Mouse (Mus musculus): ENCODE data around the gene Hat1.
"Not testable (repeated sequence)": the region's sequence is repeated elsewhere in the genome, so short reads cannot be mapped to it uniquely, and the experiment has no call there.

Gene Hat1

DNA sequence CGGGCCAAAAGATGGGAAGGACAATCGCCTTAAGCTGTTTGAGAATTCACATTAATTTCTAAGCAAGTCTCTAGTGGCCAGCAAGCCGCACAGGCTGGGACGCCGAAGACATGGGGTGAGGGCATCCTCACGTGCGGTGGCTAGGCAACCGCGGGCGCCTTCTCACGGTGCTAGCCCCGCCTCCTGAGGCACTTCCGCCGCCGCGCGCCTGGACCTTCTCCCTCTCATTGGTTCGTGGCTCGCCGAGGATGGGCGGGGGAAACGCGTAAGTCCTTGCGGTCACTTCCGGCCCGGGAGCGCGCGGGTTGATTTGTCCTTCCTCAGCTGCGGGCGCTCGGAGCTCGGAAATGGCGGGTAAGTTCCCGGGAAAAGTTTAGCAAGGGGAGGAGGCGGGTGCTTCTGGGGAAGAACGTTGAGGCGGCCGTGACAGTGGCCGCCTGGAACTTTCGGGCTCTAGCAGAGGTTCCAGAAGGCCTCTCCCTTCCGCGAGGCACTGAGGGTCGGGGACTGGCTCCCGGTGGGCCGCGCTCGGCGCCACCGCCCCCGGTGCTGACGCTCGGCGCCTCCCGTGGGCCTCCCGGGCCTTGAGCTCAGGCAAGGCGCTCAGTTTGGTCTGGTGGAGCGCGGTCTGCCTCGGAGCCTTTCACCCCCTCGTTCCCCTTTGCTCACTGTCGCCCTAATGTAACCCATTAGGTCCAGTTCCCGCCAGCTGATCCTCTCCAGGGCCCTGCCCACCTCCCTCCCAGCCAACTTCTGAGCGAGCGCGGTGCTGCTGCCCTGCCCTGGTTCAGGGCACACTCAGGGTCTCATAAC is at the start of gene Hat1:
Gene Hat1 (plus strand): TSS at position 8 of the 813 bp plus-strand sequence.
- DNase-seq (ENCODE audit: low spot score), result peak; percentile 84

DNA sequence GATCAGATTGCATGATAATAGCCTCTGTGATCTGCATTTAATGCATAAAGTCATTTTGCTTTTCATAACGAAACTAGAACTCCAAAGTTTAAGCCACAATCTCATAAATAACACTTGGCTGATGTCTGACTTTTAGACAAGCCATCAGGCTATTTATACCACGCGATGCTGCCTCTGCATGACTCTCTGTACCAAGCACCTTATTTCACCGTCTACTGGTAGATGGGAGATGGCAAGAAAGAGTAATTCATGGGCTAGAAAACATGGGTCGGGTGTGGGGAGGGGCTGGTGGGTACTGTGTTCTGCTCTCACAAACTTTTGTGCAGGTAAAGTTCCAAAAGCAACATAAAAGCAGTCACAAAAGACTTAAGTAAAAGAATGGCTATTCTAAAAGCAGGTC is 48.6 kb upstream of the Hat1 start:
- no peak for DNase-seq (ENCODE audit: low spot score)

DNA sequence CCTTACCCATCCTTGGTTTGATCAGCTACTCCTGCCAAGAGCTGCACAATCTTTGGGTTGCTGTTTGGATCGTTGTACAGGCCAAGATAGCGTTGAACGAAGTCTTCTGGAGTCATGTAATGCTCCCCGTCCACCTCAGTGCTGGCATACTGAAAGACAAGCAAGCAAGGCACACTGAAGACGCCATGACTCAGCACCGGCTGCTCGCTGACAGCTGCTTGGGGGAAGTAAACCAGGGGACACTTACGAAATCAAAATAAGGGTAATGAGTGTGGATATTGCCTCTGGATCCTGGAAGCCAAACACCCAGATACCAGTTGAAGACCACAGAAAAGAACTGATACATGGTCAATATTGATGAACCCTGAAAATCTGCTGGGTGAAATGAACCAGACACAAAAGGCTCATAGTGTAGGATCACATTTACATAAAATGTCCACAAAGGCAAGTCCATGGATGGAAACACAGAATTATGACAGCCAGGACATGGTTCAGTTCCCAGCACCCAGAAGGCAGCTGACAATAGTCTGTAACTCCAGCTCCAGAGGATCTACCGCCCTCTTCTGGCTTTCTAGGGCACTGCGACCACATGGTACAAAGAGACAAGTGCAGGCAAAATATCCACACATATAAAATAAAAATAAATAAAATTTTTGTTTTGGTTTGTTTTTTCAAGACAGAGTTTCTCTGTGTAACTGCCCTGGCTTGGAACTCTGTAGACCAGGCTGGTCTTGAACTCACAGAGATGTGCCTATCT is 44.7 kb upstream of the Hat1 start:
- no peak for DNase-seq (ENCODE audit: low spot score)

DNA sequence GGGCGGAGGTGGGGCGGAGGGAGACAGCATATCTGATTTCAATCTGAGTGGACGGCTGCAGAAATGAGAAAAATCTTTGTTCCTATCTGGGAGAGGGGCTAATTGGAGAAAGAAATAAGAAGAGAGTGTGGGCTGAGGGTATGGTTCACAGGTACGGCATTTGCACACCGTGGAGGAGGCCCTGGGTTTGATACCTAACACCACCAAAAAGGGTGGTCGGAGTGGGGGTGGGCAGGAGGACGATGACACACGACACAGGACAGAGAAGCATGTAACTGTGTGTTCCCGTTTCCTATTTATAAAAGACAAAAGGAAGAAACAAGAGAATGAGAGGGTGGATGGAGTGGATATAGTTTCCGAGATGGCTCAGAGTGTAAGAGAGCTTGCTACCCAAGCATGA is 41.6 kb upstream of the Hat1 start:
- no peak for DNase-seq (ENCODE audit: low spot score)

DNA sequence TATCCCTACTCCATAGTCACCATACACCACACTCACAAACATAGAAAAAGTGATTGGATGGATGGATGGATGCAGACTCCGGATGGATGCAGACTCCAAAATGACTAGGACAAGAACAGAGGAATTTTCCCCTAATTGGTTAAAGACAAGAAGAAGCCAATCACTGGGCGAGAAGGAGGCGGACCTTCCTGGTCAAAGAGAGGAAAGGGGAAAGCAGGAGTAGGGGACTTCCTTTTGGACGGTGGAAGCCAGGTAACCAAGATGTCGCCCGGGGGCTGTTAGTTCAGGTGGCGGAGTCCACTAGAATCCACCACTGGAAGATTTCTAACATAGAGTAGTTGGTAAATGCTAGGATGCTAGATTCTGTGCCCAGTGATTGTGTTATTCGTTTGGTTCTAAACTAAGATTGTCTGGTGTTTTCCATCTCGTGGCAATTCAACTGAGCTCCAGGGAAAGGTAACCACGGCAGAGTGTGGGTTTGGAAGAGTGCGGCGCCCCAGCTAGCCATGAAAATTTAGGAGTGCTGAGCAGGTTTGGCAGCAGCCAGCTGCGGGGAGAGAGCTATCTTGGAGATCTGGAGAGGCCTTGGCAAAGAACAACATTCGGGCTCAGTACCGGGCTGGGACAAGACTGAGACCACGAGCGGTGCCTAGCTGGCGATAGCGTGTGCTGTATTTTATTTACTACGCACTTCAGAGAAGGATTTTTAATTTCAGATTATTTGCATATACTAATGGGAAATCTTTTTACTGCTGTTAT is 40.8 kb upstream of the Hat1 start:
- no peak for DNase-seq (ENCODE audit: low spot score)

DNA sequence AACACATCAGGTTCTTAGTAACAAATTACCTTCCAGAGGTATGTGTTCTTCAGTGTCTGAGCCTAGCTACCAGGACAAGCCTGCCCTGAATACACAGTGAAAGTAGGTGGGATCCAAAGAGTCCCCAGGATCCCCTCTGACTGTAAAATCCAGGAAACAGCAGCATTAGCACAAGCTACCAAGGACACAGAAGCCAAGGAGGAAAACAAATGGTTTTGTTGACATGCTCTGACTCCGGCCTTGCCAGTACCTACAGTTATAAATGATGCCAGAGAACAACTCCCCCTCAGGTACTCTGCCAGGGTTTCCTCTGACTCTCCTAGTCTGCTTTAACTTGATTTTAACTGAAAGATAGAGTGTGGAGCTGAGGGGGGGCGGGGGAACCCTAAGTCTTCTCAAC is 39.2 kb upstream of the Hat1 start:
- no peak for DNase-seq (ENCODE audit: low spot score)

DNA sequence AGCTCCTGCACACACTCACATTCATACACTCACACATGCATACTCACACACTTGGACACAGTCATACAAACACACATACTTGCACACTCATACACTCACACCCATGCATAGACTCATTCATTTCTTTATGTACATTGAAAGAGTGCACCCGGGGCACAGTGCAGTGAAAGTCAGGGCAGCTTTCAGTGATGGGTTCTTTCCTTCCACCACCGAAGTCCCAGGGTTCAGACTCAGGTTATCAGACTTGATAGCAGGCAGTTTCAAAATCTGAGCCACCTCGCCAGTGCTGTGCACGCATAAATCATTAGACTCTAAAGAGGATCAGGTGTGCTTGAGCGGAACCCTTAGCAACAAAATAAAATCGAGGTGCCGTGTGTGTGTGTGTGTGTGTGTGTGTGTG is 38.6 kb upstream of the Hat1 start:
- no peak for DNase-seq (ENCODE audit: low spot score)

DNA sequence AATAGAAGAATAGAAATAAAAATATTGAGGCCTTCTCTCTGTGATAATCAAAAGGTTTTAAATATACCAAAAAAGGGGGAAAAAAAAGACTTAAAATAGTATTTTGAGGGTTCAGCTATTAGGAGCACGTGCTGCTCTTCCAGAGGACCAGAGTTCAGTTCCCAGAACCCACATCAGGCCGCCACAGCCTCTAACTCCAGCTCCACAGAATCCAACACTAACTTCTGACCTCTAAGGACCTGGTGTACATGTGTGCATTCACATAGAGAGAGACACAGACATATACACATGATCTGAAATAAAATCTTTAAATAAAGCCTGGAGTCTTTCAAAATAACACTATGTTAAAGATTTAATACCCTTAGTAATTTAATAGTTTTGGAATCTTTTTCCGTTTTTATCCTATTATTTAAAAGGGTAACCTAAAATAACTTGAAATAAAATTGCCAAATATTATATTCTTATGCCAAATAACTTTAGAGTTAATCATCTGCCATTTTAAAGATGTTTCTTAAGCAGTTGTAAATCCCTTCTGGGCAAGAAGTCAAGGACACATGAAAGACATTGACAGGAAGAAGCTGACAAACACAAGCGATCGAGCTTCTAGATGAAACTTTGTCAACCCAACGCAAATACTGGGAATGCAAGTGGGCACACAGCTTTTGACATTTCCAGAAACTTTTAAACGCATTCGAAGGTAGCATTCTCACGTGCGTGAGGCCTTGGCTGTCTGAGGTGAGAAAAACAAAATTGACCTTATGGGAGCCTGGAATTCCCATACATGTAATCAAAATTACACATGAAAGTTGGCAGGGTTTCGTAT is 37.6 kb upstream of the Hat1 start:
- no peak for DNase-seq (ENCODE audit: low spot score)

DNA sequence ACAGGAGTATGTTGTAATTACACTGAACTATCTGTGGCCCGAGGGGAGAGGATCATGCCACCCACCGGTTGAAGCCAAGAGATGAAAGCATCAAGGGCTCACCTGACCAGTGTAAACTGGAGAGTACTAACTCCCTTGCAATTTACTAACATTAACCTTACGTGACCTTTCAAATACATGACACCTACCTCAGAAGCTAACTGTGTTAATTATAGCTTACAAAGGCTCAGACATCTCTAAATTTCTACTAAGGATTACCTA is 37.1 kb upstream of the Hat1 start:
- DNase-seq (ENCODE audit: low spot score), result no peak

DNA sequence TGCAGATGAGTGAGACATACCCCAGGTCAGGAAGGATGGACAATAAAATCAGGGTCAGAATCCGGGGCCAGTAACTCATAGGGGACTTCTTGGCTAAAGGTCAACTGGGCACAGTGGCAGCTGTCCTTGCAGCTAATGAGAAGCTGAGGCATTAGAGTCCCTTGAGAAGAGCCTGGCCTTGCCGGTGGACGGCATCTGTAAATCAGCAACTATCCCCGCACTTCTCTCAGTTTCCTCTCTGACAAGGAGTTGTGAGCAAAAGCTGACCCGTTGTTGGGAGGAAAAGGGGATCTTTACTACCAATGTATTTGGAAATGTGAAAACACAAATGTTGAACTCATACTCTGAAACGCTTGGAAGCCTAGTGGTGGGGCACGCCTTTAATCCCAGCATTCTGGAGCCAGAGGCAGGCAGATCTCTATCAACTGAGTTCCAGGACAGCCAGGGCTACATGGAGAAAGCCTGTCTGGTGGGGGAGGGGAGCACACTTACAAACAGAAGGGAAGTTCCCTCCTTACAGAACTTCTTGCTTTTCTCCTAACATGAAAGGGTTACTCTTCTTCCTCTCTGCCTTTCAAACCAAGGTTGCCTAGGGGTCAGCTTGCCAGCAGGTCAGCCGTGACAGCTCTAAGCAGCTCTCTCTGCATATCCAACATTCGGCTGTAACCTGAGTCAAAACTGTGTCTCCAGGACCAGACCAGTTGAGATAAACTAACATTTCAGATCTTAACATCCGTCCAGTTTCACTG is 35.3 kb upstream of the Hat1 start:
- DNase-seq (ENCODE audit: low spot score), result no peak

DNA sequence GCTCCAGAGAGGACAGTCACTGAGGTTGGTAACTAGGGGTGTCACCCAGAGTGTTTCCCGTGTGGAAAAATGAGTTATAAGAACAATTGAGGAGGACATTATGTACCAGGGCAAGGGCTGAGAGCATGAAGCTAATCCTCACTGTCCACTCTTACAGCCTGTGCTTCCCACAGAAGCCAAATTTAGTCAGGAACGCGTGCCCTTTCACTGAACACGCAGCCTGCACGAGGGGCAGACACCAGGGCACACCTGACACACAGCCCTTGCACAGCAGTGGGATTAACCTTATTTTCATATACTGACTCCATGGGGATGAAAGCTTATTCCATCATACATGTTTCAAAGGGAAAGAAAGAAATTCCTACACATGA is 34.7 kb upstream of the Hat1 start:
- no peak for DNase-seq (ENCODE audit: low spot score)

DNA sequence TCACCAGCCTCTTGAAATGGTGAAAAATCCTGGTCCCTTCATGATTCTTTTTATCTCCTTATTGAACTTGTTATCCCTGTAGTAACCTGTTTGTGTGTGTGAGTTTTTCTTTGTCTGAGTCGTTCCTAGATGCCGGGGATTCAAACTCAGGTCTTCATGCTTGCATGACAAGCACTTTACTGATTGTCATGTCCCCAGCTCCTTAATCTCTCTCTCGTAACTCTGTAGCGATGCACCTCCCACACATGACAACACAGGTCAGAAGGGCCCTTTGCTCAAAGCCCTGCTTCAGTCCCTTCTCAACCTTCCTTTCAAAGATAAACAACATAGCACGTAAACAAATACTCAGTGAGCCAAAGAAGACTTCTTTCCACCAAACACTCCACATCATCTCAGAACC is 30.4 kb upstream of the Hat1 start:
- no peak for DNase-seq (ENCODE audit: low spot score)

DNA sequence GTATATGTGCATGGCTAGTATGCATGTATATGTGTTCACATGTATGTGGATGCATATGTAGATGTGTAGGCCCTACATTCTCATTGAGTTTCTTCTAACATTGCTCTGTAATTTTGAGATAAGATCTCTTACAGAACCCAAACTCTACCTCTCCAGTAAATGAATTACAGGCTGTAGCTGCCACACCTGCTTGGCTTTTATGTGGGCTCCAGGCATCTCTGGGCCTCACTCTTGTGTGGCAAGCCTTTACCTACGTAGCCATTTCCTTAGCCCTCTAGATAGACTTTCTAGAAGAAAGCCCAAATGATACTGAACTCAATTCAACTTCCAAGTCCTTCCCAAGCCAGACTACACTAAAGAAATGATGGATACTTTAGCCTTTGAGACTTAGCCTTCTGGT is 28.6 kb upstream of the Hat1 start:
- no peak for DNase-seq (ENCODE audit: low spot score)

DNA sequence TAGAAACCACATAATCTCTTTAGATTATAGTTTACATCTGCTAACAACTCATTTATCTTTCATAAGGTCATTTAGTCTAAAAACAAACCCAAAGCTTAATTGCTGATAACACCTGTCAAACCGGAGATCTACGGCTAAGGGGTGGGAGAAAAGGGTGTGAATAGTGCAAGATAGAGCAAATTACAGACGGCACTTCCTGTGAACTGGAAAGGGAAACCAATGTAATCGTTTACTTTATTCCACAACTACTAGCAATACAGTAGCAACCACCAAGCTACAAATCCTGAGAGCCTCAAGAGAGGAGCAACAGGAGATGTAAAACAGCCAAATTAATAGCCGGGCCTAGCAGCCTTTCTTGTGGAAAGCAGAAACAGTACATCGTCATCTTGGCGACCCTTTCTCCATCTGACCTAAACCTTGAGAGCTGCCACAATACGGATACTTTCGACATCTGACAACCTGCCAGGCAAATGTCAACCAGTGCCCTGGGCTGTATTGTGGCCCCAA is 22.1 kb upstream of the Hat1 start:
- no peak for DNase-seq (ENCODE audit: low spot score)

DNA sequence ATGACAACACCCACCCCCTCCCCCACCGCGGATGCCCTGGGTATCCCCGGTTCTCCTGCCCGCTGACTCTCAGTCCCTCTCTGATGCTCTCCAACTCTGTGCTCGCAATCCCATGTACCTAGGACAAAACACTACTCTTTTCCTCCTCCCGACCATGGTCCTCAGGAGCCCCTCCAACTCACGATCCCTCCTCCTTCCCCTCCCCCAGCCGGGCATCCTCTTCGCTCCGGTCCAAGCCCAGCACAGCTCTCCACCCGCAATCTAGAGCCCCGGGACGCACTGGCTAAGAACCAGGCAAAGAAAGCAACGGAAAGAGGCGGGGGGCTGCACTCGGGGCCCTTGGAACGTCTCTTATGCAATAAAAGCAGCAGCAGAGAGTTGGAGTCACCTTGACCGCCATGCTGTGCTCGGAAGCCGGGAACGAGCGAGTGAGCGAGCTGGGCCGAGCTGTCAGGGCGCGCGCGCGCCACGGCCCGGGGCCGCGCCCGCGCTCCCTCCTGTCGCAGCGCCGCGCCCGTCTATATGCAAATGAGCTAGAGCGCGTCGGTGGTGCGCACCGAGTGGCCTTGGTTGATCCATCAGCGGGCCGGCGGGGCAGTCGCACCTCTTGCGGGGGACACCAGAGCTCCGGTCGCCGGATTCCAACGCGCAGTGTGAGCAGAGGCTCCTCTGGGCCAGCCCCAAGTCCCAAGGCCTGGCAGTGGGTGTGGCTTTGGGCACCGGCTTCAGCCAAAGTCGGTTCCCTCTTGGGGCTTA is 21.5 kb upstream of the Hat1 start, which contains the start of gene Slc25a12:
Gene Slc25a12 (minus strand): TSS at position 625 of the 756 bp plus-strand sequence.
- DNase-seq (ENCODE audit: low spot score), result peak; percentile 49

DNA sequence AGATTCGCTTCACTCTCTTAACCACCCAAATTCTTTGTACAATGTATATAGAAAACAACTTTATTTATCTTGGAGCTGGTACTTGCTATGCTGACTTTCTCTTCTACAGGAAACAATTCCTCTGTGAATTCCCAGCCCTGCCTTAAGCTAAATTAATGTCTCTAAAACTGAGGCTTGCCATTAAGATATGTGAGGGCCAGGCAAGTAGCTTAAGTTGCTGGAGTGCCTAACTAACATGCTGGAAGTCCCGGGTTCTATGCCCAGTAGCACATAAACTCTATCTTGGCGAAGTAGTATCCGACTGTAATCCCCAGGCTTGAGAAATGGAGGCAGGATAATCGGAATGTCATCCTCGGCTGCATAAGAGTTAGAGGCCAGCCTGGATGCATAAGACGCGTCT is 20.7 kb upstream of the Hat1 start:
- no peak for DNase-seq (ENCODE audit: low spot score)

DNA sequence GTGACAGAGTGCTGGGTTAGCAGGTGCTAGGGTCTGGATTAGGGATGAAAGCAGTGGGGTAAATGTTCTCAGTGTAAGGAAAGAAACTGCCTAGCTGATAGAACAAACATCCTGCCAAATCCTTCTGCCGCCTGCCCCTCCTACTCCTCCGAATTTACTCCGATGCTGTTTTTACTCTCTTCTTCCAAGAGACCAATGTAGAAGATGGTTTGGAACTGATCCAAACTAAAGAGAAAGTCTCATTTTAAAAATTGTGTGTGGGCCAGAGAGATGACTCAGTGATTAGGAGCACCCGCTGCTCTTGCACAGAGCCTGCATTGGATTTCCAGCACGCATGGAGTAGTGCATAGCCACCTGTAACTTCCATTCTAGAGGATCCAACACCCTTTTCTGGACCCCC is 17.0 kb upstream of the Hat1 start:
- DNase-seq (ENCODE audit: low spot score), result no peak

DNA sequence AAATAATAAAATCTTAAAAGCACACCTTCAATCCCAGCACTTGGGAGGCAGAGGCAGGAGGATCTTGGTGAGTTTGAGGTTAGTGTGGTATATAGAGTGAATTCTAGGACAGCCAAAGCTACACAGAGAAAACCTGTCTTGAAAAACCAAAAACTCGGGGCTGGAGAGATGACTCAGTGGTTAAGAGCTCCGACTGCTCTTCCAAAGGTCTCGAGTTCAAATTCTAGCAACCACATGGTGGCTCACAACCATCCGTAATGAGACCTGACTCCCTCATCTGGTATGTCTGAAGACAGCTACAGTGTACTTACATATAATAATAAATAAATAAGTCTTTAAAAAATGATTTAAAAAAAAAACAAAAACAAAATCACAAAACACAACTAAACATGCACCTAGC is 16.5 kb upstream of the Hat1 start:
- DNase-seq (ENCODE audit: low spot score), result not testable (repeated sequence)

DNA sequence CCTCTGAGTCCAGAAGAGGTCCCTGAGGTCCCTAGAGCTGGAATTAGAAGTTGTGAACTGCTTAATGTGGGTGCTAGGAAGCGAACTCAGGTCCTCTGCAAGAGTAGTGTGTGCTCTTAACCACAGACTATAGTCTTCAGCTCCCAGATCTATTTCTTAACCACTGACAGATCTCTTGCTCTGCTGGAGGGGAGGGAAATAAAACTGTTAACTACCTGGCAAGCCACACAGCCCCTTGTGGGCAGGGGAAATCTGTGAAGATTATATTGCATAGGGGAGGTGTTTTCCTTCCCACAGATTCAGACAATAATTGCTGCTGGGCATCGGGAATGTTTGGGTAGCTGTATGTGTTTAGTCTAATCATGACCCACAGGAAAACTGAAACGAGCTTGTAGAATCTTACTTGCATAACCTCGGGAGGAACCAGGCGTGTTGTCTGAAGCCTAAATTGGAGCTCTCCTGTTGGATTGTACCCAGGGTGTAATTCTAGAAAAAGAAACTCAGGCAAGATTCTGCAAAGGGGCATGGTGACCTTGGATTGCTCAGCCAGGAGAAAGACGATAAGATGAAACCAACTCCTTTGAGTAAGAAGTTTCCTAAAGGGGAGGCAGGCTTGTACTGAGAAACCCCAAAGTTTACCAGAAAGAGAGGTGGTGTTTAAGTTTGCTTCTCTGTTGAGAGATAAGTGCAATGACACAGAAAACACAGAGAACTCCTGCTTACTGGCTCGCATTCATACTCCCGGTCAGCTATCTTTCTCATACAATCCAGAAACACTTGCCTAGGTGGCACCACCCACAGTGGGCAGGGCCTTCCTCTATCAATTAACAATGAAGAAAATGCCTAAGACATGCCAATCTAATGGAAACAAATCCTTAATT is 14.2 kb upstream of the Hat1 start:
- DNase-seq (ENCODE audit: low spot score), result no peak
